Mouse (Mus musculus) stomach, embryonic 15.5 days (tissue): ENCODE data around the gene A2m. TPM values are rescaled to one million over a fixed set of nuclear protein-coding genes. Genes with fewer than 3 reads are reported as not detected.

Experiments
- ATAC-seq: fragments of 200-750 bp; cut with Nextera tagmentation; 2 replicates; pipeline ENCODE4 v1.8.0; 2017; ENCODE audit warnings: low read depth, moderate number of reproducible peaks, moderate TSS enrichment; ENCODE audit not compliant: insufficient read depth, low FRiP score
- H3K27ac ChIP-seq: fragments of 300-500 bp; sonication (generic); 2 replicates; pipeline ENCODE4 v1.5.1; 2015; ENCODE audit warnings: mild to moderate bottlenecking, inconsistent platforms
- H3K27me3 ChIP-seq: fragments of 300-500 bp; sonication (generic); replicated peaks from 2 replicates; pipeline ENCODE4 v1.6.1; 2015; ENCODE audit warnings: inconsistent platforms
- H3K36me3 ChIP-seq: fragments of 300-500 bp; sonication (generic); 2 replicates; pipeline ENCODE4 v1.6.1; 2015; ENCODE audit warnings: inconsistent platforms
- H3K4me1 ChIP-seq: fragments of 300-500 bp; sonication (generic); 2 replicates; pipeline ENCODE4 v1.6.1; 2015; ENCODE audit warnings: inconsistent platforms
- H3K4me2 ChIP-seq: fragments of 300-500 bp; sonication (generic); 2 replicates; pipeline ENCODE4 v1.6.1; 2015; ENCODE audit warnings: mild to moderate bottlenecking, inconsistent platforms
- H3K4me3 ChIP-seq: fragments of 300-500 bp; sonication (generic); replicated peaks from 2 replicates; pipeline ENCODE4 v1.5.1; 2015; ENCODE audit warnings: inconsistent platforms
- H3K9ac ChIP-seq: fragments of 300-500 bp; sonication (generic); 2 replicates; pipeline ENCODE4 v1.6.1; 2015; ENCODE audit warnings: inconsistent platforms
- H3K9me3 ChIP-seq: fragments of 300-500 bp; sonication (generic); 2 replicates; pipeline ENCODE4 v1.6.1; 2016; ENCODE audit warnings: inconsistent platforms
- WGBS: fragments of 180-500 bp; shearing (Covaris S2); methylation state at CpG from one replicate; pipeline ENCODE4 v1.1.7; 2015; 5-methylcytosine and 5-hydroxymethylcytosine counted together
- polyA plus RNA-seq: library from polyadenylated mRNA; unstranded; fragments of >200 nt; fragmentation: Nextera tagmentation; extraction: Ambion mirVana; gene quantifications from 2 replicates; pipeline ENCODE4 v1.2.1, GENCODE M21; 2015

The A2m gene
- polyA plus RNA-seq, result 1.5 and 3.0 TPM in 2 replicates

DNA sequence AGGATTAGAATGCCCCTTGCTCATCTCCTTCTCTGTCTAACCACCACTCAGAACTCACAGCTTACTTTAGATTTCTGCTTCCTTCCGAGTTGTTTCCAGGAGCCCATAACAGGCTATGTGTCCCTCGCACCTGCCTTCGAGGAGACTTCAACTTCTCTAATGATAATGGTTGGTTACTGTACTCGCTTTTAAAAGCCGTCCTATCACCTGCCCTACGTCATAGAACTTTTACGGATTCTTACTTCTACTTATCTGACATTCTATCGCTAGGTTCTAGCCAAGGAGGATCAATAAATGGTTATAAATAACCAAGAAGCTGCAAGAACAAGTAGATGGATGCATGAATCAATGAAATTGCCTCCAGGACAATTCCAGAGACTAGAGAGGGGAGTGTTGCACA is at the start of gene A2m:
Gene A2m (plus strand): TSS at position 301 of the 400 bp plus-strand sequence.
- ATAC-seq, result no peak
- H3K36me3 ChIP-seq, result no peaks in the 10 kb centered on the region
- H3K4me1 ChIP-seq, result no peaks in the 10 kb centered on the region
- no peak within 1 kb of the TSS for H3K4me3 ChIP-seq
- no peaks in the 10 kb centered on the region for H3K9me3 ChIP-seq
- H3K4me2 ChIP-seq, result peak within 1 kb of the TSS; percentile 27; the same call in 1 of the 2 replicates
- H3K27me3 ChIP-seq, result no peaks in the 10 kb centered on the region
- WGBS, result 82% methylated on average over 8 of the region's 8 CpGs
- no peak within 1 kb of the TSS for H3K9ac ChIP-seq
- H3K27ac ChIP-seq, result no peak within 1 kb of the TSS

DNA sequence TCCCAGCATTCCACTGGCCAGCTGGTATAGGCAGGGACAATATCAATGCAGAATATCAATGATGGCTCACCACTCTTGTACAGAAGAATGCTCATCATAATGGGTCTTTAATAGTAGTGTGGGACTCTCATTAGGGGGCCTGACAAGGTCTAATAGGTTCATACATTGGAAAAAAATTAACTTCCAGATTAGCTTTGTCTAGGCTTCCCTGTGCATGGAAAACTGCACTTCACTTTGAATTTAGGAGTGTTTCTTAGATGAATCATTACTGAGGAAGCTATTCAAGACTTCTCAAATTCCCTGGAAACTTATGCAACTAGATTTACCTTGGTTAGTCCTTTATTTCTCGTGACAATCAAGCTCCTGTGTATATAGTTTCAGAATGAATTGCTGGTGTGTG is 45.0 kb upstream of the A2m start:
- Histone ChIP-seq H3K36me3 (no peaks in the 10 kb centered on the region), H3K4me1 (no peaks in the 10 kb centered on the region), H3K4me2 (no peak overlapping the region), H3K27ac (no peak overlapping the region), H3K4me3 (no peak overlapping the region), H3K9me3 (no peaks in the 10 kb centered on the region), H3K27me3 (no peaks in the 10 kb centered on the region), H3K9ac (no peak overlapping the region)
- ATAC-seq, result no peak
- WGBS, result 29% methylated on average over 1 of the region's 1 CpGs

DNA sequence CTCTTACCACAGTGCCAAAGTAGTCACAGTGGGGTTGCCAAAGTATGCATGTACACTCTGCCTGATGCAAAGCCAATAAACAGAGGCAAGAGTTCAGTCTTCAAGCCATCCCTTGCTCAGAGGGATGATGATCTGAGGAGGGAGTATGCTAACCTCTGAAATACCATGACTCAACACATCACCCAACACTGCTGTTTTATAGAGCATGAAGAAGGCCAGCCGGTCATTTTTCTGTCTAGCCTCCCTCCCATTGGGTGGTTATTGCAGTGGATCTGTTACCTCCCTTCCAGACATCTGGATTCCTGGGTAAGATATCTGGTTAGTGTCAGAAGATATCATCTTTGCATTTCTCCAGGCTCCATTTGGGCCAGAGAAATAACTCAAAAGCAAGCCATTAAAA is 34.2 kb upstream of the A2m start:
- Histone ChIP-seq H3K27me3 (no peaks in the 10 kb centered on the region), H3K27ac (no peak overlapping the region), H3K9ac (no peak overlapping the region), H3K9me3 (no peaks in the 10 kb centered on the region), H3K4me2 (no peak overlapping the region), H3K4me1 (no peaks in the 10 kb centered on the region), H3K36me3 (no peaks in the 10 kb centered on the region), H3K4me3 (no peak overlapping the region)
- 71% methylated on average over 1 of the region's 1 CpGs for WGBS
- no peak for ATAC-seq

DNA sequence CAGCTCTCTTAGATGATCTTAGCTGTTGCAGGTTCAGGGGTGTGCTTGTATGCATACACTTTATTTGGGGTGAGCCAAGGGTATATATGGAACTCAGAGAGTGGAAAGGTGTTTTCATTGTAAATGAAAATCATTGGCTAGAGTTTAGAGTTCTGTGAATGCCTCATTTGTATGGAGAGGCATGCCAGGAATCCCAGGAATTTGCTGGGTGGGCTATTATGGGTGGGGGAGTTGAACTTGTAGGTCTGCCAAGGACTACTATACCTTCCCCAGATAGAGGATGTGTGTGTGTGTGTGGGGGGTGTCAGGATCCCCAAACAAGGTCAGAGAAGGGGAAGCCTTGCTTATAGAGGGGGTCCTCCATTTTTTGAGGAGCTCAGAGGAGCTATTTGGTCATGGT is 27.3 kb upstream of the A2m start:
- H3K27ac ChIP-seq, result no peak overlapping the region
- ATAC-seq, result no peak

DNA sequence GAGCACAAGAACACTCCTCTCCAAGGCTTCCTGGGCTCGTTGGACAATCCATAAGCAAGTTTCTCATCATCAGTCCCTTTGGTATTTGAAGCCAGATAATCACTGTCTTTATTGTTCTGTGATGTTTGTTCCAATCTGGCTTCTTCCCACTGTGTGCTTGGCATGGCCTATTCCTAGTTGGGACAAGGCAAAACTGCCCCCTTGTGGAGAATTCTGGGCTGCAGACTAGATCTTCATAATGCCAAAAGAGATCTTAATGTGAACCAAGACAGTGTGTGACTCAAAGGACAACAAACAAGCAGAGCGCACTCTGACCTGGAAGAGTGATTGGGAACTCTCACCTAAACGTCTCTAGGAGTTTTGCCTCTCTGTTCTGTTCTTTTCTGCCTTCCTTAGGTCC is 23.4 kb upstream of the A2m start:
- Histone ChIP-seq H3K36me3 (no peaks in the 10 kb centered on the region), H3K4me3 (no peak overlapping the region), H3K9me3 (no peaks in the 10 kb centered on the region), H3K27ac (no peak overlapping the region), H3K4me1 (no peaks in the 10 kb centered on the region), H3K9ac (no peak overlapping the region), H3K4me2 (no peak overlapping the region), H3K27me3 (no peaks in the 10 kb centered on the region)
- 36% methylated on average over 3 of the region's 3 CpGs for WGBS
- no peak for ATAC-seq

More for the DNA sequence above, 27.3 kb upstream of the A2m start:
- H3K36me3 ChIP-seq, result no peaks in the 10 kb centered on the region
- H3K9me3 ChIP-seq, result no peaks in the 10 kb centered on the region
- no peaks in the 10 kb centered on the region for H3K4me1 ChIP-seq
- H3K27me3 ChIP-seq, result no peaks in the 10 kb centered on the region
- H3K4me2 ChIP-seq, result no peak overlapping the region
- no peak overlapping the region for H3K4me3 ChIP-seq
- H3K9ac ChIP-seq, result no peak overlapping the region

DNA sequence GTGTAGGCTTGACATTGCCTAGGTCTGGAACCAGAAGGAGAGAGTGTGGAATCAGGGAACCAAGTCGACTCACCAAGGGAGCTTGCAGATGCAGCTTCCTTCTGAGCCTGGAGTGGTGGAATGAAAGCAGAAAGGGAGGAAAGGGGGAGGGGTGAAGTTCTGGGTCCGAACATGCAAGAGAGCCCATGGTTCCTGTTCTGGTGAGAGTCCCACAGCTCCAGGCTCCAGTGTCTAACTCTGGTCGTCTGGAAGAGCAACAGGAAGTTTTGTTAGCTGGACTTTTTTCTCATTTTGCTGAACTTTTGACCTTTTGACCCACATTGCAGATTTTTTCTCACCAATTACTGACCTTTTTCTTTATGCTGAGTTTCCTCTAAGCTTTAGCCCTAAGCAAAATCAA is 17.7 kb upstream of the A2m start:
- ATAC-seq, result no peak
- no peak overlapping the region for H3K9ac ChIP-seq
- no peaks in the 10 kb centered on the region for H3K4me1 ChIP-seq
- no peaks in the 10 kb centered on the region for H3K9me3 ChIP-seq
- H3K4me2 ChIP-seq, result no peak overlapping the region
- no peak overlapping the region for H3K27ac ChIP-seq
- no peaks in the 10 kb centered on the region for H3K36me3 ChIP-seq
- no peaks in the 10 kb centered on the region for H3K27me3 ChIP-seq
- no peak overlapping the region for H3K4me3 ChIP-seq
- WGBS, result 23% methylated on average over 3 of the region's 3 CpGs

DNA sequence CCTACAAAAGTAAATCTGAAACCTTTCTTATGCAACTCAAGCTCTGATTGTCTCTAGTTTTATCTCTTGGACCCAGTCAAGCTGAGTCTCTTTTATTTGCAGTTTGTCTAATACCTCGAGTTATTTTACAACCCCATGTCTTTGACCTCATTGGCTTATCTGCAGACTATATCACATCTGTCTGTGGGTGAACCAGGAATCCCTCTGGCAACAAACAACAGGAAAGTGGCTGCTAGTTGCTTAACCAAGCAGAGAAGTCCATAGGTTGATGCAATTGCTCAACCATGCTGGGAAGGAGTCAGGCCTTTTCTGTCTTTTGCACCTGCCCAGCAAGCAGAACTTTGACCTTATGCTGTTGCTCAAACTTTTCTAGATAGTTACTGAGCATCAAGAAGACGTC is 12.7 kb upstream of the A2m start:
- Histone ChIP-seq H3K4me1 (no peaks in the 10 kb centered on the region), H3K4me3 (no peak overlapping the region), H3K9ac (no peak overlapping the region), H3K27ac (no peak overlapping the region), H3K27me3 (no peaks in the 10 kb centered on the region), H3K36me3 (no peaks in the 10 kb centered on the region), H3K9me3 (no peaks in the 10 kb centered on the region), H3K4me2 (no peak overlapping the region)
- WGBS, result 46% methylated on average over 2 of the region's 2 CpGs
- ATAC-seq, result peak; percentile 35; the same call in 1 of the 2 replicates

DNA sequence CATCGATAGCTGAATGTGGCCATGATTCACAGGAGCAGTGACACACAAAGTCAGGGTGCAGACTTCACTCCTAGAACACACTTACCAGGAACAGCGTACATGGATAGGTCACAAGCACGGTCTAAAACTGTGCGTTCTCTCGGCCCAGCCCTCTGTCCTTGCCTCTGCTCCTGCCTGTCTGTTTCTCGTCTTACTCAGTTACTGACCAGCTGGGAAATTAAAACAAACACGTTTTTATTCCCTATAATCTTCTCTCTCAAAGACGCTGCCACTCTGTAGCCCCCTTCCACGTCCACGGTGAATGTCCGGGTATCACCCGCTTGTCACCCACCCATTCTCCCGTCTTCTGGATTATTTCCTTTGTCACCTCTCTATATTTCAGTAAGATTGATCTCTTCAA is 656 bp upstream of the A2m start:
- Histone ChIP-seq H3K9me3 (no peaks in the 10 kb centered on the region), H3K27ac (no peak overlapping the region), H3K4me3 (no peak overlapping the region), H3K27me3 (no peaks in the 10 kb centered on the region), H3K9ac (no peak overlapping the region), H3K4me1 (no peaks in the 10 kb centered on the region), H3K36me3 (no peaks in the 10 kb centered on the region), H3K4me2 (no peak overlapping the region)
- 66% methylated on average over 13 of the region's 13 CpGs for WGBS
- ATAC-seq, result no peak

DNA sequence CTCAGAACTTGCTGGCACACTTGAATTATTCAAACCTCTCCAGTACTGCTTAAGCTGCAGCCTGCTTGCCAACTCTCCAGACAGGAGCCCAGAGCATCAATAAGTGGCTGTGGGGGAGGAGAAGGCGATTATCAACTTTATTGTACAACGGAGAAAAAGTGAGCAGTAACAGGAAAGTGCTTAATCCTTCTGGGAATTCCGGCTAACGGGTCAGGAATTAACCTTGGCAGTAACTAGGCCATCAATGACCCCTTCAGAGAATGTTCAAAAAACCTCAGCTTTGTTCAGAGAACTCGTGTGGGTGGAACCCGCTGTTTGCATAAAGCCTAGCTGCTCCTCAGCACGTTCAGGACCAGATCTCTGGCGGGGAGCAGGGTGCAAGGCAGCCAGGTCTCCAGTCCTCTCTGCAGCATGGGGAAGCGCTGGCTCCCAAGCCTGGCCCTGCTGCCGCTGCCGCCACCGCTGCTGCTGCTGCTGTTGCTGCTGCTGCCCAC is 749 bp downstream of the A2m start:
- no peak overlapping the region for H3K27ac ChIP-seq
- no peaks in the 10 kb centered on the region for H3K27me3 ChIP-seq
- no peaks in the 10 kb centered on the region for H3K36me3 ChIP-seq
- no peak; the same call in 1 of the 2 replicates for ATAC-seq
- H3K4me1 ChIP-seq, result no peaks in the 10 kb centered on the region
- H3K4me3 ChIP-seq, result no peak overlapping the region
- H3K9ac ChIP-seq, result no peak overlapping the region
- WGBS, result 11% methylated on average over 12 of the region's 12 CpGs
- H3K9me3 ChIP-seq, result no peaks in the 10 kb centered on the region
- H3K4me2 ChIP-seq, result peak overlapping the region; percentile 27; the same call in 1 of the 2 replicates

DNA sequence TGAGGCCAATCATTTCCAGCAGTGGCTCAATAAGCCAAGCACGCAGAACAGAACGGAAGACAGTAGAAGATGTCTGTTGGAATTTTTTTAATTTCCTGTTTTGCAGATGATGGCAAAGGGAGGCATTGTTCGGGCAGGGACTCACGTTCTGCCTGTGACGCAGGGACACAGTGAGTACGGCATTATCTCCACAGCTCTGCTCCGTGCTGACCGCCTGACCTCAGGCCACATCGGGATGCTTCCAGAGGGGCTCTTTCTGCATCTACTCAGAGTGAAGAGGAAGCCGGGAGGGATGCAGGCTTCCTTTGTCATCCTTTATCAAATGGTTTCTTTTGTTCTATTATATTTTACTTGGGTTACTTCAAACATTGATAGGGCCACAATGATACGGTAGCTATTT is 13.3 kb downstream of the A2m start:
- Histone ChIP-seq H3K36me3 (no peaks in the 10 kb centered on the region), H3K9ac (no peak overlapping the region), H3K4me3 (no peak overlapping the region), H3K27me3 (no peaks in the 10 kb centered on the region), H3K9me3 (no peaks in the 10 kb centered on the region), H3K4me1 (no peaks in the 10 kb centered on the region), H3K27ac (no peak overlapping the region), H3K4me2 (no peak overlapping the region)
- WGBS, result 69% methylated on average over 11 of the region's 11 CpGs
- ATAC-seq, result no peak

Other genes starting within 250 kb of the A2m start
- gene Iqsec3, start 161.7 kb upstream of the A2m start, polyA plus RNA-seq, result 0.18 and 0.30 TPM in 2 replicates
- gene Gm7298, start 97.6 kb downstream of the A2m start, polyA plus RNA-seq, result not detected in 2 replicates
- gene Mug1, start 203.2 kb downstream of the A2m start, polyA plus RNA-seq, result not detected in 2 replicates